Mouse (Mus musculus) CD8-positive naive resting alpha-beta T cell, adult 57 days (primary cell): ENCODE measurements around the gene Ckm. TPM values are rescaled to one million over a fixed set of nuclear protein-coding genes. Genes with fewer than 3 reads are reported as not detected.

Source experiments
- total RNA-seq: library from RNA; stranded (reverse); gene quantifications from one replicate; pipeline ENCODE4 v1.2.4, GENCODE M21; 2023

The Ckm gene
- not detected for total RNA-seq

DNA sequence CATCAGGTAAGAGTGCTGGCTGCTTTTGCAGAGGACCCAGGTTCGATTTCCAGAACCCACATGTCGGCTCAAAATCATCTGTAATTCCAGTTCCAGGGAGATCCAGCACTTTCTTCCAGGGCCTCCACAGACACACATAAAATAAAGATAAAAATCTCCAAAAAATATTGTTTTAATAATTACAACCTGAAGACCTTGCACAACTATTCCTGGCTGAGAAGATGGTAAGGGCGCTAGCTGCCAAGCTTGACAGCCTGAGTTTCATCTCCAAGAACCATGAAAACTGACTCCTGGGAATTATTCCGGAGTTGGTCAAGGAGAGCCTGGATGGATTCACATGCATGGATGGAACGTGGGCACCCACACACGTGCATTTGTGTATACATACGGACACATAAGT, at the start of gene Ckm:
TSS of gene Ckm (plus strand) at position 301 of the 400 bp plus-strand sequence.

DNA sequence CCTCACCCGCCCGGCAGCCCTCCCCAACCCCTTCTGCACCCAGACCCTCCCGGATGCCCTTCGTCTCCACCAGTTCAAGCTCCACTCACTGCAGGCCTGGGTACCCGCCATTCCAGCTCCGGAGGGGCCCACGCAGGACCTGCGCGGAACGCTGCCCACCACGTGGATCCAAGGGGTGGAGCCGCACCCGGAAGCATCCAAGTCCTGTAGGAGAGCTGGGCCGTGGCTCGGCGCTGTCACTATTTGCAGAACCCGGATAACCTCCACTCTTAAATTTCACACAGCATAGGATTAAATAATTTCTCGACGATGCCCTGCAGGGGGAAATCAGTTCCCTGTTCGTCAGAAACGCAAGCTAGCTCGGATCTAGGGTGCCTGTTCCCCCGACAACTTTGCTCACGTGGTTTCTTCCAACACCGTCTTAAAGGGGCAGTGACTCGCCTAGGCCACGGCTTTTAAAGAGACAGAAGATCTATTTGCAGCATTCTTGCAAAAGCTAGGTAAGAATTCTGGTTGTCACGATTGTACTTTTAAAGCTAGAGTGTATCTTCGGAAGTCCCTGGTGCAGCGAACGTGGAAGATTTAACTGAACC, 45.2 kb upstream of the Ckm start, which contains the start of the genes Cd3eap and Ppp1r13l:
TSS of gene Cd3eap (minus strand) at position 185 of the 593 bp plus-strand sequence.
TSS of gene Ppp1r13l (plus strand) at position 451 of the 593 bp plus-strand sequence.

DNA sequence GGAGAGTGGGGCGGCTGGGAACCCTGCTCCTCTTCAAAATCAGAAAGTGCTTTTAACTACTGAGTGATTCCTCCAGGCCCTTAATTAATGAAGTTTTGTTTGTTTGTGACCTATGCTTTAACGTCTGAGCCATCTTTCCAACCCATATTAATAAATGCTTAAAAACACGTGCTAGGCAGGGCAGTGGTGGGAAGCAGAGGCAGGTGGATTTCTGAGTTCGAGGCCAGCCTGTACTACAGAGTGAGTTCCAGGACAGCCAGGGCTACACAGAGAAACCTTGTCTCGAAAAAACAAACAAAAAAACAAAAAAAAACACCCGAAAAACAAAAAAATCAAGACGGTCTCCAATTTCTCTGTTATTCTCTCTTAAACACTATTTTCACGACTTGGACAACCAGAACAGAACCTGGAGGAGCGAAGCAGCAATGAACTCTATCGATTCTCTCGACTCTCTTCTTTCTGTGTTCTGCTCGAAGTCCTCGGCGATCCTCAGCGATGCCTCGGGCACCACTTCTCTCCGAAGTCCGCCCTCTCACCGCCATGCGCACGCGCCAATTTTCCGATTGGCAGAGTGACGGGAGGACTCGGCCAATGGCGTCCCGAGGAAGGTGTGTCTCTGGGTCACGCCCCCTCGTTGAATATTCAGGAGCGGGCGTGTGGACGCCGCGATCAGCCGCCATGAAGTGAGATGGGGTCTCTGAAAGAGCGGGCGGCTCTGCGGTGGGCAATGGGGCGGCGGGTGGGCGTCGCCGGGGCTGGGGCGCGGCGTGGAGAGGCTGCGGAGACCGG, 23.0 kb upstream of the Ckm start, which contains the start of gene Ercc2:
TSS of gene Ercc2 (plus strand) at position 634 of the 789 bp plus-strand sequence.

DNA sequence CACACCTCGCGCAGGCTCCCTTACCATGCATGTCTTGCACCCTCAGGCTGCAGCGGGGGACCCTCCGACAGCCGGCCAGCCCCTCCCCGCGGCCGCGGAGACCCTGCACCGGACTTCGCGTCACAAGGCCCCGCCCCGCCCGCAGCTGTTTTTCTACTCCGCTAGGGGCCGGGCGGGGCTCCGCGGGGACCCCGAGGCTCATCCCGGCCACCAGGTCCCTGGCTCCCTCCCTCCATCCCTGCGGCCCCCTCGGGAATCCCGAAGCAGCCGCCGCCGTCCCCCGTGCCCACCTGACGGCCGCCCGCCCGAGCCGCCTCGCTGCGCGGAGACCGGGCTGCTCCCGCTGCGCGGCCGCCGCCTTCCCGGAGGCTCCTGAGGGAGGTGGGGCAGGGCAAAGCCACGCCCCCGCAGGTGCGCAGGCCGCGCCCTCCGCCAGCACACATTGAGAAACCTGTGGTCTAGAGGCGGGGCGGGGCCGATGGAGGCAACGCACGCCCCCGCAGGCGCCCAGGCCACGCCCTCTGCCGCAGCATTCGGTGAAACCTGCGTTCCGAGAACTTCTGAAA, 762 bp upstream of the Ckm start, which contains the start of gene Klc3:
TSS of gene Klc3 (minus strand) at position 374 of the 566 bp plus-strand sequence.

DNA sequence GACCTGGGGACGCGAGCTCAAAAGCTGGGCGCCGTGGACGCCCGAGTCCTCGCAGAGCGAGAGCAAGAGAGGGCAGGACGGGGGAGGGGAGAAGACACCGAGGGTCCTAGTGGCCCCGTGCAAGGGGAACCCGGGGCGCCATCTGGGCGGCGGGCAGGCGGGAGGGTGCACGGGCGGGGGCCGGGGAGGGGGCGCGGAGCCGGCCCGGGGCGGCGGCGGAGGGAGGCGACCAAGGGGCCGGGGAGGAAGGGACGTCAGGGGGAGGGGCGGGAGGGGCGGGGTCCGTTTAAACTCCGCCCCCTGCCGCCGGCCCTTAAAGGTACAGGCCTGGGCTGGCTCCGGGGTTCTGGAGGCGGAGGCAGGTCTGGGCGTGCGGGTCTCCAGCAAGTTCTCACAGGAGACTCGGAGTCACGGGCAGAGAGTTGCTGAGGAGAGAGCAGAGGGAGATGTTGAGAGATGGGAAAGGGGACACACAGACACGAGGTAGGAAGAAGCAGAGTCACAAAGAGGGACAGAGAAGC, 54.1 kb downstream of the Ckm start, which contains the start of gene Mark4:
TSS of gene Mark4 (minus strand) at position 231 of the 521 bp plus-strand sequence.

DNA sequence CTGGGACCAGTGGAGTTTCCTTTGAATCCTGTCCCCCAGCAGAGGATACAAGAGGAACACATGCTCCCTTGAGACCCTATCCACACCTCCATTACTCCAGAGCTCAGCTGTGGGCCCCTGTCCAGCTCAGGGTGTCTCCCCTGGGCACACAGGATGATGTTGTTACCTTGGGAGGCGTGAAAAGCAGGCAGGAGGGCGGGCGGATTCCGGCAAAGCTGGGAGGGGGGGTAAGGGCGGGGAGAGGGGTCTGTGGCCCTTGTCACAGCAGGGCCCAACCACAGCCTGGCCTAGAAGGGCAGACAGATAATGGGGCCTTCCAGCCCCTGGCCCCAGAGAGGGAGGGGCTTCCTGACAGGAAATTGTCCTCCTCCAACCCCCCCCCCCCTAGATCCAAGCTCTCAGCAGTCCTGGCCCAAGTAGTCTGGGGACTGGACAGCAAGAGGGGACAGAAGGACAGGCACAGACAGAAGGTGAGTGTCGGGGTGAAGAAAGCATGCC, 58.4 kb downstream of the Ckm start, which contains the start of gene Exoc3l2:
TSS of gene Exoc3l2 (plus strand) at position 448 of the 498 bp plus-strand sequence.

Other genes with a start within 250 kb of the Ckm start
- gene Gipr, start 238.6 kb upstream of the Ckm start, total RNA-seq = not detected
- 15.5 TPM for gene Eml2, start 228.4 kb upstream of the Ckm start, total RNA-seq
- gene Gpr4, start 192.2 kb upstream of the Ckm start, total RNA-seq = not detected
- gene Opa3, start 176.4 kb upstream of the Ckm start, total RNA-seq = 51.9 TPM
- 296 TPM for gene Vasp, start 133.0 kb upstream of the Ckm start, total RNA-seq
- gene Ppm1n, start 124.7 kb upstream of the Ckm start, total RNA-seq = 2.3 TPM
- not detected for gene Rtn2, start 122.2 kb upstream of the Ckm start, total RNA-seq
- 1,017 TPM for gene Fosb, start 94.7 kb upstream of the Ckm start, total RNA-seq
- 65.9 TPM for gene Ercc1, start 60.0 kb upstream of the Ckm start, total RNA-seq
- gene Cd3eap, start 45.3 kb upstream of the Ckm start, total RNA-seq = 12.8 TPM
- 1.6 TPM for gene Ppp1r13l, start 45.0 kb upstream of the Ckm start, total RNA-seq
- 83.7 TPM for gene Ercc2, start 22.8 kb upstream of the Ckm start, total RNA-seq
- 3.6 TPM for gene Klc3, start 672 bp upstream of the Ckm start, total RNA-seq
- 26.6 TPM for gene Mark4, start 54.0 kb downstream of the Ckm start, total RNA-seq
- not detected for gene Exoc3l2, start 58.6 kb downstream of the Ckm start, total RNA-seq
- 3.8 TPM for gene Bloc1s3, start 103.6 kb downstream of the Ckm start, total RNA-seq
- gene Trappc6a, start 103.6 kb downstream of the Ckm start, total RNA-seq = 24.3 TPM
- gene Nkpd1, start 113.1 kb downstream of the Ckm start, total RNA-seq = not detected
- 51.4 TPM for gene Ppp1r37, start 158.3 kb downstream of the Ckm start, total RNA-seq
- 2.4 TPM for gene Zfp296, start 172.5 kb downstream of the Ckm start, total RNA-seq
- gene Gemin7, start 172.8 kb downstream of the Ckm start, total RNA-seq = 48.1 TPM
- 87.8 TPM for gene Clasrp, start 199.7 kb downstream of the Ckm start, total RNA-seq
- gene Relb, start 224.7 kb downstream of the Ckm start, total RNA-seq = 44.9 TPM